Mouse (Mus musculus): Measurements from ENCODE around the gene Pirt.

Gene Pirt

DNA sequence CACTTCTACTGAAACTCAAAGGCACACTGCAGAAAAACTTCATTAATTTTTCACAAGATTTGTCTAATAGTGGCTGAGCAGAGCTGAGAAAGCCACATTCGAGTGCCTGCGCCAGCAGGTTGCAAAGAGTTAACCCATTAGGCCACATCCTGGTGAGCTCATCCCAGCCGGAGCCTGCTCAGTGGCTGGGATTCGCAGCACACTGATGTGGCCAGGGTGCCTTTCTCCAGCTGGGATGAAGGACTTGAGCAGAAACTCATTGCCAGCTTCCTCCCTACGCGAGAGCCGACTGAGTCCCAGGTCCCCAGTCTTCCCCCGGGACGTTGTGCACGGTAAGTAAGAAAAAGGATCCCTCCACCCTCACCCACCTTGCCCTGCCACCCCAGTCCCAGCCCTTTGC lies at the start of gene Pirt:
Gene Pirt (plus strand): TSS at position 171 of the 400 bp plus-strand sequence.
- no peak for DNase-seq

DNA sequence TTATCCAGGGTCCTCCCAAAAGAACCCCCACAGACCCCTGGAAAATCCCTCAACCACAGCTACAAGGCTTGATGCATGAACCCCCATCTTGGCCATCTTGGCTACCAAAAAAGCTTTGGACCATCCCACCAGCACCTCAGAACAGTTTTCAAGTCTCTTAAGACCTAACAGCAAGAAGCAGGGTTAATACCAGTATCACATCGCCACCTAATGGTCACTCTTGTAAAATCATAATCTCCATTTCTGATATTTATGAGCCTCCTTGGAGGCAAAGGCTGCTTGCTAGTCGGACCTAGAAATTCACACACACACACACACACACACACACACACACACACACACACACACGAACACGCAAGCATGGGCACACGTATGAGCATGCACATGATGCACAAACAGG lies 40.1 kb upstream of the Pirt start:
- peak; percentile 43 to 71 for DNase-seq

DNA sequence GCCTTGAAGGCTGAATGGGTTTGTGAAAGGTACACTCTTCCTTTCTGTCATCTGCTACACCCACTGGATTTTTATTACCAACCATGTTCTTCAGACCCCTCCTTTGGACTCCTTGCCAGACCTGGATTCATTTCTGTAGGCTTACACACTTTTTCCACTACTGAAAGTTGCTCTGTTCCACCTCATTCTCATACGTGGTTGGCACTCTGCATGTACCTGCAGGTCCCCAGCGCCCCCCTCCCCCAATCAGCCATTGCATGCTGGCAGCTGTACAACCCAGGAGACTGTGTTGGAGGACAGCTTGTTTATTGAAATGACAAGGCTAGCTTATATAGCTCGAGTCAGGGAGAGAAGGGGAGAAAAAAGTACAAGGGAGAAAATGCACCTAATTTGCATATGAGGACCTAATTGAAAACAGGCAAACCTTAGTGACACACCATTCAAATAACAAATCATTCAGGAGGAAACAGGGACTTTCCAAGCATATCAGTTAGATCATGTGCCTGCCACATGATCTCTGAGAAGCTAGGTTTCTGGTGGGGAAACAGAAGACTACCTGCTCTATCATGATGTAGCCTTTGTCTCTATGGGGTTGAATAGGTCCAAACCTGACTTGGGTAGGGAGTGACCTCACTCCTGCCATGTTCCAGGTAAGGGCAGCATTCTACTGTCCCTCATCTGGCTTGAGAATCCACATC lies 38.9 kb upstream of the Pirt start:
- no peak for DNase-seq

DNA sequence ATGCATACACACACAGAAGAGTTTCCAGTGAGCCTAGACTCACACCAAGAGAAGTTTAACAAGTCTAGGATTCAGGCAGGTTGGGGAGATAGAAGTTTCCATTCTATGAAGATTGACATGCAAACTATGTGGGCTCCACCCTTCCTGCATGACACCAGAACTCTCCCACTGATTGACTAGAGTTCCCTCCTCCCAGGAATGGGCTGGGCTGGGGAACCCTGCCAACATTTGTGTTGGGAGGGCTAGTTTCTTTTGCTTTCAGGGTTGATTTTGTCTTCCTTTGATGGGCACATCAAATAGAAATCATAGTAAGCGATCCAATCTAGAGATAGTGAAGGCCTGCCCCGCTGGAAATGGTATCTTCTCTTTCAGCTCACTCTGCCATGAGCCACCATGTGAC lies 30.5 kb upstream of the Pirt start:
- DNase-seq, result no peak

DNA sequence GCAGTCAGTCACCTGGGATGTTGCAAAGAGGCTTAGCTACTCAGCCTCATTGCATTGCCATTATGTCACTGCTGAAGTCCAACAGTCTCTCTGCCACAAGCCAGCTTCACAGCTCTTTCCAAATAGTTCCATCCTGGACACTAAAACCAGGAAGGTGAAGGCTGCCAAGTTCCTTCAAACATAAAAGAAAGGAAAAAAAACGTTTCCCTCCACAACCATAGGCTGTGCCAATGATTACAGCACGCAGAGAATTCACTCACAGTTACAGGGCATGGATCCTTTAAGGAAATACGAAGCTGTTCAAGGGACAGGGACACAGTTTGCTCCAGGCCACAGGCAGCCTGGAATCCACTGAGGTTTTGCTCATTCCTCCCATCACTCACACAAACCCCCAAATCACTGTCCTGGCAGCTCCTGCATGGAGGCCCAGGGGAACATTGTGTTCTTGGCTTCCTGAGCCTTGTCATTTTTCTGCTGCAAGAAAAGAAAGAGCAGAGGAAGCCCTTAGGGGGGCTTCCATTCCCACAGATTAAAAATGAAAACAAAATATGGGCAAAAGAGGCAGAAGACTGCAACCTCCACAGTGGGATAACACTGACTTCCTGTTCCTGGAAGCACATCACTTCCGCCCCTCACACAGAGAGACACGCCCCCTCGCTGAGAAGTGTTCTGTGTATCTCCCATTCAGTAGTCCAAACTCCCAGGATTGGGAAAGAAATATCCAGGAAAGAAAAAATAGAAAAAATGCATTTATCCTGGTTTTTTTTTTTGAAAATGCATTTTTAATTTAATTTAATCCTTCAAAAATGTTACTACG lies 29.3 kb upstream of the Pirt start:
- DNase-seq, result no peak

DNA sequence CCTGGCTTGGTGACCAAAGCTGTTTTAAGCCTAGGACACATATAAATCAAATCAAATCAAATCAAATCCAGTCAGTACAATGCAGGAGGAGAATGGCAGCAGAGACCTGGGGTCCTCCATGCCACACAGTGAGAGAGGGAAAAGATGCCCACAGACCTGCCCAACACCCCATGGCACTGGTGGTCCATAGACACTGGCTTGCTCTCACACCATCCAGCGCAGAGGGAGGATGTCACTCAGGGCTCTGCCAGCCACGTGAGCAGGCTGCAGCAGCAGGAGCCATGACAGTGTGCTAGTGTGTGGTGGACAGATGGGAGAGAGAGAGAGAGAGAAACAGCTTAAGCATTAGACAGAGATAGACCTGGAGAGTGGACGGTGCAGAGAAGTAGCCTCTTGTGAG lies 19.2 kb upstream of the Pirt start:
- DNase-seq, result peak; percentile 35 to 38

DNA sequence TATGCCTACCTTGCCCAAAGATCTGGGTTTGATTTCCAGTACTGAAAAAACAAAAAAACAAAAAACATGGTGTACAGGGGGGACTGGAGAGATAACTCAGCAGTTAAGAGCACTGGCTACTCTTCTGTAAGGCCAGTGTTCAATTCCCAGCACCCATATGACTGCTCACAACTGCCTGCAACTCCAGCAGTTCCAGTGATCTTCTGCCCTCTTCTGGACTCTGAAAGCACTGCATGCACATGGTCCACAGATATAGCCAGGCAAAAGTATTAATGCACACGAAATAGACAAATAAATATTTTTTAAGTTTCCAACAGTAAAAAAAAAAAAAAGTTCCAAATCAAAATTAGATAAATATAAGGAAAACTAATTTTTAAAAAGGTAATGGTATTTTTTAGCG lies 13.0 kb upstream of the Pirt start:
- no peak for DNase-seq

DNA sequence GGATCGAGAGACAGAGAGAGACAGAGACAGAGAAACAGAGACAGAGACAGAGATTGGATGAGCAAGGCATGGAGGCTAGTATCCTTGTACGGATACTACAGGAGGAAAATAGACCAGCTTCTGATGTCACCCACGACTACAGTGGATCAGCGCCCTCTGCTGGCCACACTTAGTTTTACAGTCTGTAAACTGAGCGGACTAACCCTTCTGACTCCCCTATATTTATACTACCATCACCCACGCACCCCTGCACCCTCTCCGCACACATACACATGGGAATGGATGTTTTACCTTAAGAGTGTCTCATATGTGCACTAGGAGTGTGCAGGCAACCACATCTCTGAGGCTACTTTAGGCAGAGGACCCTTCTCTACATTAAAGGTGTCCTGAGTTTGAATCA lies 12.4 kb upstream of the Pirt start:
- DNase-seq, result peak; percentile 80 to 89

DNA sequence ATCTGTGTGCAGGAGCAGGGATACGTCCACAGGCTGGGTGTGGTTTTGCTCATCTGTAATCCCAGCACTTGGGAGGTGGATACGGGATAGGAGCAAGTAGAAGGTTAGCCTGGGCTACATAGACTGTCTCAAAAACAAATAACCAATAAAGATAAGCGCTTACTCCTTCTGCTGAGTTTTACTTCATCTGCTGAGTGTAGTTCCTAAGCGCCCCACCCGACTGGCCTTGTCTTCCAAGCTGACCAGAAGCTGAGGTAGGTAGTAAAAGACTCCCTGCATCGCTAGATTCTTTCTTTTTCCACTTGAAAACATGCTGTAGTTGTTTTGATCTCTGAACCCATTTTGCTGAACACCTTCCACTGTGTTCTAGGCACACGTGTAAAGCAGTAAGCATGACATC lies 9.0 kb upstream of the Pirt start:
- DNase-seq, result no peak

DNA sequence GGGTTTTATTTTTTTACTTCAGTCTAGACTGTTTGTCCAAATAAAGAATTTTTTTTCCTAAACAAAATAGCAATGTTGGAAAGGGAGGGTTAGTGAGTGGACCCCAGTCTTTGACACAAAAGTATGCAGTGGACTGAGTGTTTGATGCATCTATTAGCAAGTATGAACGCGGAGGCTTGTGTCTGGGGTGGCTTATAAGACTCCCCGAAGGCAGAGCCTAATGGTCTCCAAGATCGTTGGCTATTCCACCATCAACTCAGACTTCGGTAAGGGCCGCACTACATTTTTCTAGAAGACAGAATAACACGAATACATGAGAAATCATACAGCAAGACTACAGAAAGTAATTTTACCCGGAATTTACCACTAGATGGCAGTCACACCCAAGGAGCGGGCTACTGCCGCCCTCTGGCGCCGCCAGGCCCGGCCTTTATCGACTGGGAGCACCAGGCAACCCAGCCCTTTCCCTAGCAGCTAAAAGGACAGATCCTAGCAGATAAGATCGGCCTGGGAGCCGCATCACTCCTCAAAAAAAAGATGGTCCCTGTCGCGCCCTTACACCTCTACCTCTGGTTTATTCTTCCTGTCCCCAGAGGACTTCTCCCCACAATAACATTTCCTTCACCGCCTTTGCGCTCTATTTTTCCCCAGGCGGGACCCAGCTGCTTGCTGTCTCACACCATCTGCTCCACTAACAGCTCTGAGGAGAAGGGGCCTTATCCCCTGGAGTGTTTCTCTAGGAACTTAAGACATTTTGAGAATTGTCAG lies 6.0 kb upstream of the Pirt start:
- peak; percentile 90 for DNase-seq

DNA sequence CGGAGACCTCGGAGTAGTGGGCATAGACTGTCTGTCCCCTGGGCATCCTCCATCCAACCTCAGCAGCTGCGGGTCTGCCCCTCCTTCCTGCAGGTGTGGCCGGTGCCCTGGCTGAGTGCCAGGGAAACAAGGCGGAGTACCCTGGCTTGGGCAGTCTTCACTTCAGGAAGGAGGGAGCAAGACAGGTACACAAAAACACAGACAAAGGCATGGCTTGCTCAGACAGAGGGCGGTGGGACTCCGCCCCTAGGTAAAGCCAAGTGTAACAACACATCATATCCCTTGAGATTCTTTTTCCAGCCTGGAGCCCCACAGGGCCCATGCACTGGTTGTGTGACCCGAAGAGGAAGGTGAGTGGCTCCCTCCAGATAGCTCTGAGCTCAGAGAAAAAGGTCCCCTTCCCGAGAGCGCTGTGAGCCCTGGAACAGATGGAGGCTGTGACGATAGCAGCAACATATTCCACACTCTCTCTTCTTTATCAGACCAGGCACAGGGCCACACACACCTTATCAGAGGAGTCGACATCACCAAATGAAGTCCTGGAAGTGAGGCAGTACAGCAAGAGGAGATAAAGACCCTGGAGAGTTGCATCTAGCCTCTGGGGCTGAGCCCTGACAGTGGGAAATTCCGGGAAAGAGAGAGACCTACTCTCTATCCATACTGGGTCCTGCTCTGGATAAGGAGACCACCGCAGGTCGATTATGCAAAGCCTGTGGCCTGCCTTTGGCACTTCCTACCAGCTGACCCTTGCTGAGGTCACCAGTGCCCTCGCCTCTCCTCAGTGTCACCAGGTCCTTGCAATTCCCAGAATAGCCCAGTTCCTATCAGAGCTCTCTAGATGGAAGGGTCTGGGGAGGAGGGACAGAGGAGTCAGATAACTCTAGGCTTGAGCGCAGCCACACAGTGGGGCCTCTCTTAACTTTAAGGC lies 1.0 kb downstream of the Pirt start:
- no peak for DNase-seq

DNA sequence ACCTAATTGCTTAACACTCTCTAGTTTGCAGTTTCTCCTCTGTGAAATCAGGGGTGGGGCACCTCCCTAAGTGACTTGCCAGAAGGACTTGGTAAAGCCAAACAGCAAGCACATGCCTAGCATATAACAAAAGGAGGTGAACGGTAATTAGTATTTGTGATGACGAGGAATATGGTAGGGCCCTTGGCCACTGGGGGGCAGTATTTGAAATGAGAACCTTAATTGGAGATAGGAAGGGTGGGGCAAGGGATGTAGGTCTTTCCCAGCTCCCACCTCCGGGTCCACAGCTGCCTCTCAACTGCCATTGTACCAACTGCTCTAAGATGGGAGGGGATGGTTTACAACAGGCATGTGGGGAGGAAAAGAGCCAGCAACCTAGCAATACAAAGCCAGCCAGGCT lies 2.5 kb downstream of the Pirt start:
- peak; percentile 75 to 81 for DNase-seq

DNA sequence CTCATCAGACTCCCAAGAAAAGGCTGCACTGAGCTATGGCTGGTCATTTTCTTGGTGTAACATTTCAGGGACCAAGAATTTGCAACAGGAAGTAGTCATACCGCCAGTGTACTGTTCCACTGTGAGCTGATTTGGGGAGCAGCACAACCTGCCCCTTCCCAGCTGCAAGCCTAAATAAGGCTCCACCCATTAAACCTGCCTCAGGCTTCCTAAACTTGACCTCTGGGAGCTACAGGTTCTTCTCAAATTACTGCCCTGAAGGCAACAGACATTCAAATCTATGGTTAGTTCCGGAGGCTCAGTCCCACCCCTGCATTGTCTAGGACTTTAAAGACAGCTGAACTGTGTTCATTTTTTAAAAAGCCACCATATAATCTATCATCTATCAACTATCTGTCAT lies 8.2 kb downstream of the Pirt start:
- DNase-seq, result no peak

DNA sequence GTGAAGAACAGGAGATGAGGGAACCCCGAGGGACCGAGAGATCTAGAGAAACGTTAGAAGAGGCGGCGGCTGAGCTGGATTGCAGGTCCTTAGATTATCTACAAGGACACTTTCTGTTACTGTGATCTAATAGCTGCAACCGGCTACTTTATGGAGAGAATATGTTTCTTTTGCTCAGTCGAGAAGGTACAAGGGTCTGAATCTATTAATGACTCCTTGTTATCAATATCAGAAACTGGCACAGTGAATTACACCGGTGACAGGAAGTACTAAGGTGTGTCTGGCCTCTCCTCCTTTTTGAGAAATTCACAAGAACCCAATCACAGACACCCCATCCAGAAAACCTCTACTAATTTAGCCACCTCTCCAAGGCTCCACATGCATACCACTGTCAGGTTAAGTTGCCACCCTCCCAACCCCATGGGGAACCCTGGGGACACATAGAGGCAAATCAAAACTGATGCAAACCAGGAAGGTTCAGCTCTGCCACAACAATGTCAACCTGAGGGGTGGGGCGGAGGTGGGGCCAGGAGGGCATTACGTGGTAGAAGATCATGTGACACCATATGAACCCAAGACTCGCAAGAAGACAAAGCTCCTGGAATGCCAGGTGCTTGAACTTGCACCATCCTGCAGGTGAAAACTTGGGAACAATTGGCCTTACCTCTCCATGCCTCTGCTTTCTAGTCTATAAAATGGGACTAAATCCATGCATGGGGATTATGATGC lies 12.5 kb downstream of the Pirt start:
- DNase-seq, result no peak

DNA sequence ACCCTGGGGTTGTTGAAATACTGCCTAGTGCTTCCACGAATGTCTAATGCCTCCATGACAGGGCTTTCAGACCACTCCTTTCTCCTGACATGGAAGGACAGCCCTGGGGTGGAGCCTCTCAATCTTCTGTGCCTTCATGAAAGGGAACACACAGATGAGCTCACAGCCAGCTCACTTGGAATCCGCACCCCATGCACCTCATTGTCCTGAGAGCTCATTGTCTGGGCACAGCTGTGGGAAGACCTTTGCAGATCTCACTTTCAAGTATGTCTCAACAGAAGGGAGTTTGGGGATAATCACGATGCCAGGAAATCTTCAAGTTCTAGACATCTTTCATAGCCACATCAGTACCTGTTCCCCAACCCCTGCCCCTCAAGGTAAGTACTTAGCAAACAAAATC lies 16.5 kb downstream of the Pirt start:
- no peak for DNase-seq

DNA sequence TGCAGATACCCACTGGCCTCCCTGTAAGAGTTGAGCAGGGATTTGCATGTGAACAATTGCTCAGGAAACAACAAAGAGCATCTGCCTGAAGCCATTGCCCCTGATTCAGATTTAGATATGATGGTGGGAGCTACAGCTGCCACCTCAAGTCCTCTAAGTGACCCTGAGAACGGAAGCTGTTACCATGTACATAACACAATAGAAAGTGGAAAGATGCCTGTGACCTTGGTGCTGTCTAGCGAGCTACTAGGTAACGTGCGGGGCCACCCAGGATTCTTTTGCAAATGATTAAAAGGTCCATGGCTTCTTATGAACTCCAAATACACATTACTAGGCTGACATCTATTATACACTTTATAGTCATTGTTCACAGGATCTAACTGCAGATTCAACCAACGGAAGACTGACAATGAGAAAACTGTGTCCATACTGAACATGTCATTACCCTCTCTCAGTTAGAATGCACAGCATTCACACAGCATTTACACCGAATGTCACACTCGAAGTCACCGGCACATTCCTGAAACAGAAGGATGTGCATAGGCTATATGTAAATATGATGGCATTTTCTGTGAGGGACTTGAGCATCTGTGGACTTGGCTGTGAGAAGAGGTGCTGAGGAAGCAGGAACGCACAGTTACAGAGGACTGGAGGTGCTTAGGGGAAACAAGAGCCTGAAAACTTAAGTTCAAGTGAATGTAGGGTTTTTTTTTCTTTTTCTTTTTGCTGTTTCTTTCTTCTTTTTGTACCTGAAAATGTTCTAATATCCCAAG lies 21.2 kb downstream of the Pirt start:
- no peak for DNase-seq

DNA sequence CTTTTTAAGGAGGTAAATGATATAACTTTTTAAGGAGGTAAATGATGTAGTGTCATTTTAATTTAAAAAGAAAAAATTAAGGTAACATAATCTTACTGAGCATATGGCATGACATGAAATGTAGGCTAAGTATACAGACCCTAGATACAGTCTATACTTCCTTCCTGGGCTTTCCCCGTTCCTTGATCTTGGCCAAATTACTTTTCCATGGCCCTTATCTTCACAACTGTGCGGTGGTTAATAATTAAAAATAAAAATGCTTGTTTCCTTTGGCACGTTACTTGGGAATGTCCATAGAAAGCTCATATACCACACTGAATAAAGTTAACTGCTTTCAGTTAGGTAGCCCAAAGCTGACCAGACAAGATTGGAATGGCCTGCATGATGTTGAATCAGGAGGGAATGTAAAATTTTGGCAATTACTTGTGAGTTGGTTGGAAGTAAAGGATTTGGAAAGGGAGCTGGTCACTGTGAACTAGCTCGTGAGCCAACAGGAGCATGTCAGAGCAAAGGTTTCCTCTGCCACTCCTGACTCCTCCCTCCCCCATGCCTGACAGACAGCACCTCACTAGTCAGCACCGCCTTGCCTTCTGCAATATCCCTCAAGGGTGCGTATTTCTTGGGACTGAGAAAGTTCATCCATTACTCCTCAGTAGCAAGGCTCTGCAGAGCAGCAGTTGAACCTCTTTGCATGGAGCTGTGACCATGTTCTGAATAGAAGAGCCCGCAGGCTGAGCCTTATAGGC lies 22.8 kb downstream of the Pirt start:
- no peak for DNase-seq

DNA sequence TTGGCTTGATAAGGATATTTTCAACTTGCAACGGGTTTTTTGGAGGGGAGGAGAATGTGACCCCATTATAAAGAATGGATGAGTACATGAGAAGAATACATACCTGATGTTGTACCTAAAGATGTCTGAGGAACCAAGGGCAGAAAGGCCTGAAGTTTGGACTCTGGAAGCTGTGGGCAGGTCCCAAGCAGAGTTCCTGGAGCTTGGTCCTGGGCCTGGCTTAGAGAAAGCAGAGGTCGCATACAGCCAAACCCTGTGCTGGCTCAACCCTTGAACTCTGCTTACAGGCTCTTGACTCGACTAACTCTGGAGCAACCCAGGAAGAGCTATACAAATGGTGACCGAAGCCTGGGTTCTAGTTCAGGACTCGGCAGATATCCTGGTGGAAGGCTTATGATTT lies 30.2 kb downstream of the Pirt start:
- DNase-seq, result no peak

DNA sequence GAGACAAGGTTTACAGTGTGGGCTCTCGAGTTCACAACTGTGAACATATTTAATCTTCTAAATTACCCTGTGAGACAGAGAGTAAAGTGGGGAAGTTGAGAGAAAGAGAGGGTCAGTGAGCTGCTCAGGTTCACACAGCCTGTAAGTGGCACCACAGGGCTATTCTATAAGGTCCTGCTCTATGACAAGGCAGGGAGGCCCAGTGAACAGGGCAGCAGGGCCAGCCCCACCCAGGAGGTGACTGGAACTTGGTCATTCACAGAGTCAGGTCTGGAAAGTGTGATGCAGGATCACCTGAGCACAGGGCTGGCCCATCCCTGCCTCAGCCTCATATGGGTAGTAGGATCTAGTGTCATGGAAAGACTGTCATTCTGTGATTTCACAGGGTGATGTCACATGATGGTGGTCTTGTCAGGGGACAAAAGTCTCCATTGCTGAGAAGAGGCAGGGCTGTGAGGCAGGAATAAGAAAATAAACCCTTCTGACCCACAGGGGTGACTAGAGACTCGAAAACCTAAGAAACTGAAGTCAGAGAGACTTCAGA lies 33.5 kb downstream of the Pirt start:
- DNase-seq, result no peak

DNA sequence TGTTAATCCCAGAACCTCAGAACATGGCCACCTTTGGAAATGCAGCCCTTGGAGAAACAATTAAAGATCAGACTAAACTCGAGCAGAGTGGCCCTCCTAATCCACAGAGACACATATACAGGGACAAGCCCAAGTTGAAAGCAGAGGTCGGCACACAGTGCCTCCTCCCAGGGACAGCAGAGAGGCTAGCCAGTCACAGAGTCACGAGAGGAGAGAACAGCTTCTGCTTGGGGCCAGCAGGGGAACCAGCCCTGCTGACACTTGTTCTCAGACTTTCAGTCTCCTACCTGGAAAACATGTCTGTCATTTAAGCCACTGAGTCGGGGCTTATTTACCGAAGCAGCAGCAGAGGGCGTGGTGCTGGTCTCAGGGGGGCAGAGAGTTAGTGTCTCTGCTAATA lies 34.7 kb downstream of the Pirt start:
- DNase-seq, result no peak
